Mouse (Mus musculus): Measurements from ENCODE around the gene Cpt1b. TPM values are rescaled to one million over a fixed set of nuclear protein-coding genes. Genes with fewer than 3 reads are reported as not detected.

The Cpt1b gene
- 7.8 and 8.2 TPM in 2 replicates for polyA plus RNA-seq (2012; rRNA removed)

- no peak for TF ChIP-seq CTCF (IDR thresholded peaks at IDR 0.05; ENCODE audit: borderline replicate concordance, insufficient read depth, low read depth, low read length)
- DNase-seq = peak in 1 of 2 experiments; percentile 22
- no peaks in the 10 kb centered on the region for H3K27me3 ChIP-seq (ENCODE audit: control insufficient read depth, insufficient read depth, low read length)
- no peak within 1 kb of the TSS for H3K4me3 ChIP-seq (replicated peaks; ENCODE audit: insufficient read depth, low read depth, low read length)
- H3K27ac ChIP-seq (ENCODE audit: insufficient read depth, low read length) = no peak within 1 kb of the TSS
- peaks cover 6% of the 10 kb centered on the region for H3K4me1 ChIP-seq (ENCODE audit: control insufficient read depth, insufficient read depth, low read length)
- WGBS = 46% methylated on average over 6 of the region's 6 CpGs
Observed at GRCm38 (mm10) chr15:89425711-89426121, at the start of gene Cpt1b. Gene Cpt1b (minus strand): TSS chr15:89425863.

GRCm38 (mm10) chr15:89475293-89475600 is 49.6 kb upstream of the Cpt1b start:
- Histone ChIP-seq H3K27me3 (ENCODE audit: control insufficient read depth, insufficient read depth, low read length) (no peaks in the 10 kb centered on the region), H3K4me1 (ENCODE audit: control insufficient read depth, insufficient read depth, low read length) (peaks cover 14% of the 10 kb centered on the region), H3K4me3 (replicated peaks; ENCODE audit: insufficient read depth, low read depth, low read length) (peak overlapping the region; percentile 92), H3K27ac (ENCODE audit: insufficient read depth, low read length) (no peak overlapping the region)
- TF ChIP-seq POLR2A (IDR thresholded peaks at IDR 0.05; ENCODE audit: borderline replicate concordance, insufficient read depth, low read length) (no peak), CTCF (IDR thresholded peaks at IDR 0.05; ENCODE audit: borderline replicate concordance, insufficient read depth, low read depth, low read length) (no peak)
- 80% methylated on average over 7 of the region's 7 CpGs for WGBS
- no peak for DNase-seq

- no peaks in the 10 kb centered on the region for H3K27me3 ChIP-seq (ENCODE audit: control insufficient read depth, insufficient read depth, low read length)
- no peak for TF ChIP-seq CTCF (IDR thresholded peaks at IDR 0.05; ENCODE audit: borderline replicate concordance, insufficient read depth, low read depth, low read length)
- no peak for TF ChIP-seq POLR2A (IDR thresholded peaks at IDR 0.05; ENCODE audit: borderline replicate concordance, insufficient read depth, low read length)
- peak in 1 of 2 experiments; percentile 49 for DNase-seq
- H3K4me3 ChIP-seq (replicated peaks; ENCODE audit: insufficient read depth, low read depth, low read length) = no peak overlapping the region
- H3K4me1 ChIP-seq (ENCODE audit: control insufficient read depth, insufficient read depth, low read length) = peaks cover 12% of the 10 kb centered on the region
- WGBS = 86% methylated on average over 19 of the region's 19 CpGs
- no peak overlapping the region for H3K27ac ChIP-seq (ENCODE audit: insufficient read depth, low read length)
Observed at GRCm38 (mm10) chr15:89474596-89475292, 49.1 kb upstream of the Cpt1b start.

- Histone ChIP-seq H3K4me1 (ENCODE audit: control insufficient read depth, insufficient read depth, low read length) (peaks cover 12% of the 10 kb centered on the region), H3K27ac (ENCODE audit: insufficient read depth, low read length) (no peak overlapping the region), H3K27me3 (ENCODE audit: control insufficient read depth, insufficient read depth, low read length) (no peaks in the 10 kb centered on the region), H3K4me3 (replicated peaks; ENCODE audit: insufficient read depth, low read depth, low read length) (no peak overlapping the region)
- no peak for TF ChIP-seq POLR2A (IDR thresholded peaks at IDR 0.05; ENCODE audit: borderline replicate concordance, insufficient read depth, low read length)
- TF ChIP-seq CTCF (IDR thresholded peaks at IDR 0.05; ENCODE audit: borderline replicate concordance, insufficient read depth, low read depth, low read length) = no peak
- DNase-seq = peak in 1 of 2 experiments; percentile 18
- whole genome bisulfite sequencing = 96% methylated on average over 8 of the region's 8 CpGs
Observed at GRCm38 (mm10) chr15:89473921-89474320, 48.3 kb upstream of the Cpt1b start.

DNA sequence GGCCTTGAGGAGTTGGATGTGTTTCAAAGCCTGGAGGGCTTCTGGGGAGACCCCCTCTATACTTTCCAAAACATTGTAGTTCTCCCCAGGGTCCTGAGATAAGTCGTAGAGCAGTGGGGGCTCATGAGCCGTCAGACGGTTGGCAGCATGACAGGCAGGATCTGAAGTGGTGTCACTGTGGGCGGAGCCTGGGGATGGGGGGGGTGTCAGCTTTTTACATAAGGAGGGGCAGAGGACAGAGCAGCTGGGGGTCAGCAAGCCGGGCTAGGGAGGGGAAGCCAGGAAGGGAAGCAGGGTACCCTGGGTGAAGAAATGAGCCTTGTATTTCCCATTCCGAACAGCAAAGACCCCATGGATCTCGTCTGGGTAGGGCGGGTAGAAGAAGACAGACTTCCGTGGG is 47.7 kb upstream of the Cpt1b start:
- H3K27me3 ChIP-seq (ENCODE audit: control insufficient read depth, insufficient read depth, low read length) = no peaks in the 10 kb centered on the region
- peak in 1 of 2 experiments; percentile 12 for DNase-seq
- no peak overlapping the region for H3K27ac ChIP-seq (ENCODE audit: insufficient read depth, low read length)
- TF ChIP-seq POLR2A (IDR thresholded peaks at IDR 0.05; ENCODE audit: borderline replicate concordance, insufficient read depth, low read length) (no peak), CTCF (IDR thresholded peaks at IDR 0.05; ENCODE audit: borderline replicate concordance, insufficient read depth, low read depth, low read length) (no peak)
- WGBS = 69% methylated on average over 9 of the region's 9 CpGs
- peaks cover 12% of the 10 kb centered on the region for H3K4me1 ChIP-seq (ENCODE audit: control insufficient read depth, insufficient read depth, low read length)
- no peak overlapping the region for H3K4me3 ChIP-seq (replicated peaks; ENCODE audit: insufficient read depth, low read depth, low read length)

DNA sequence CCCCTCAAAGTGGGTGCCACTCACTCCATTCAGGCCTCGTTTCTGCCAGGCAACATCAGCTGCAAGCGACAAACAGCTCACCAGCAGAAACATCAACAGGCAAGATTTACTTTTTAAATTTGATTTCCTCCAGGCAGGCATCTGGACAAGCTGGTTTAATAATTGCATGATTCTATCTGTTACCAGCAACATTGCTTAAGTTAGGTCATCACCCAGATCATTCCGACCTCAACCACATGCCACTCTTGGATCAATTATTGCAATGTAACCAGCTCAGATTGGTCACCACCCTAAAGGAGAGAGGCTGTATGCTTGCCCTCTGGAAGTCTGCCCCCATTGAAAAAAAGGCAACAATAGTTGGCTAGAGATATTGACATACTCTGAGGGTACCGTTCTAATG is 45.8 kb upstream of the Cpt1b start:
- TF ChIP-seq CTCF (IDR thresholded peaks at IDR 0.05; ENCODE audit: borderline replicate concordance, insufficient read depth, low read depth, low read length) (no peak), POLR2A (IDR thresholded peaks at IDR 0.05; ENCODE audit: borderline replicate concordance, insufficient read depth, low read length) (no peak)
- no peak for DNase-seq
- Histone ChIP-seq H3K27ac (ENCODE audit: insufficient read depth, low read length) (no peak overlapping the region), H3K4me3 (replicated peaks; ENCODE audit: insufficient read depth, low read depth, low read length) (no peak overlapping the region), H3K27me3 (ENCODE audit: control insufficient read depth, insufficient read depth, low read length) (no peaks in the 10 kb centered on the region), H3K4me1 (ENCODE audit: control insufficient read depth, insufficient read depth, low read length) (peaks cover 12% of the 10 kb centered on the region)
- WGBS = 83% methylated on average over 4 of the region's 4 CpGs

DNA sequence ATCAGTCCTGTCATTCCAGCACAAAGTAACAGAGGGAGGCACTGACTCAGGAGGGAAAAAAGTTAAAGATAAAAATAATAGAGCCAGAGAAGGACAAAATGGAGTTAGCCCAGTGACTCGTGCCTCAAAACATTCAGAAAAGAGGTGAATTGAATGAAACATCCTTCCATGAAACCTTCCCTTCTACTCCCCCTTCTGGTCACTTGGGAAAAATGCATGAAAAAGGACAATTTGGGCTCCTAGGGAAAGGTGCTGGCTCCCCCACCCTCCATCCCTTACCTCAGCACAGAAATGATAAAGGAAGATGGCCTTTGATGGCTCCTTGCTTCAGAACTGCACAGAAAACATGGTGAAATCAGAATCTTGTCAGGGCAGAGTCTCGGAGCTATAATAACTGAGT is 42.9 kb upstream of the Cpt1b start:
- H3K4me3 ChIP-seq (replicated peaks; ENCODE audit: insufficient read depth, low read depth, low read length) = no peak overlapping the region
- WGBS = 32% methylated on average over 2 of the region's 2 CpGs
- no peak overlapping the region for H3K27ac ChIP-seq (ENCODE audit: insufficient read depth, low read length)
- H3K4me1 ChIP-seq (ENCODE audit: control insufficient read depth, insufficient read depth, low read length) = no peaks in the 10 kb centered on the region; the same call in 1 of the 2 replicates
- peak; percentile 35 to 68 for DNase-seq
- H3K27me3 ChIP-seq (ENCODE audit: control insufficient read depth, insufficient read depth, low read length) = no peaks in the 10 kb centered on the region
- TF ChIP-seq CTCF (IDR thresholded peaks at IDR 0.05; ENCODE audit: borderline replicate concordance, insufficient read depth, low read depth, low read length) = peak; percentile 62; the same call in 1 of the 2 replicates
- no peak for TF ChIP-seq POLR2A (IDR thresholded peaks at IDR 0.05; ENCODE audit: borderline replicate concordance, insufficient read depth, low read length)

GRCm38 (mm10) chr15:89465052-89465451 is 39.4 kb upstream of the Cpt1b start:
- WGBS = 0% methylated on average over 1 of the region's 1 CpGs
- TF ChIP-seq POLR2A (IDR thresholded peaks at IDR 0.05; ENCODE audit: borderline replicate concordance, insufficient read depth, low read length) (no peak), CTCF (IDR thresholded peaks at IDR 0.05; ENCODE audit: borderline replicate concordance, insufficient read depth, low read depth, low read length) (no peak)
- H3K27ac ChIP-seq (ENCODE audit: insufficient read depth, low read length) = no peak overlapping the region

More at GRCm38 (mm10) chr15:89465052-89465451, 39.4 kb upstream of the Cpt1b start:
- peaks cover 3% of the 10 kb centered on the region for H3K4me1 ChIP-seq (ENCODE audit: control insufficient read depth, insufficient read depth, low read length)
- no peaks in the 10 kb centered on the region for H3K27me3 ChIP-seq (ENCODE audit: control insufficient read depth, insufficient read depth, low read length)
- peak in 1 of 2 experiments; percentile 43 for DNase-seq
- no peak overlapping the region for H3K4me3 ChIP-seq (replicated peaks; ENCODE audit: insufficient read depth, low read depth, low read length)

Measured in cerebellum, adult 2 months (tissue).